Mouse (Mus musculus): Measurements from ENCODE around the gene Cd72.

Cd72 gene

DNA sequence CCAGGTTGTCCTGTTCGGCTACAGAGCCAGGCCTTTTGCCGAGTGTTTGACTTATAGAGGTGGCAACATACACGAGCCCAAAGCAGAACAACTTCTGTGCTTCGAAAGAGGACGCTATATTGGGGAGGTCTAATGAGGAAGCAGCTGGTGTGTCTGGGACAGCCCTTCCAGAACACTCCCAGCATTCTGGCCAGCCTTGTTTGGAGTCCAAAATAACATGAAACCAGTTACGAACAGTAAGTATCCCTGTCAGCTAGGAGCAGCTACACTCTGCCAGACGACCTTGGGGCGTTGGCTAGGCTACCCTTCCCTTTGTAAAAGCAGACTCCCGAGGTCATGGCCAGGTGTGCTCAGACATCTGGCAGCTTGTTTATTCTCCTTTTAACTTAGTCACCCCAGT lies 52.2 kb downstream of the Cd72 start:
- no peak for DNase-seq (ENCODE audit: low read depth)

DNA sequence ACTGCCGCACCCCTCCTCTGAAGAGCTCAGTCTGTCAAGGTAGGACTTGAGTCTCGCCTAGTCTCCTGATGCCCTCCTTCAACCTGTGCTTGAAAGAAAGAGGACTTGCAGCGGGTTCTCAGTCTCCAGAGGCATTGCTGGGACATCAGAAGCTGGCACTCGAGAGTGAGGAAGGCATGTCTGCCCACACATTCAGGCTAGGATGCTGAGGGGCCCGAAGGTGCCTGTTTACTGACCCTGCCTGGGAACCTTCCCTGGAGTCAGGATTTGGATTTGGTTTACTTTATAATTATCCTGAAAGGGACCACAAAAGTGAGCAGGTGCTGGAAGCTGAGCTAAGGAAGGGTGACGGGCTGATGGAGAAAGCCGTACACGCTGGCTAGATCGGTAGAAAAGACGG lies 52.9 kb downstream of the Cd72 start:
- no peak for DNase-seq (ENCODE audit: low read depth)

DNA sequence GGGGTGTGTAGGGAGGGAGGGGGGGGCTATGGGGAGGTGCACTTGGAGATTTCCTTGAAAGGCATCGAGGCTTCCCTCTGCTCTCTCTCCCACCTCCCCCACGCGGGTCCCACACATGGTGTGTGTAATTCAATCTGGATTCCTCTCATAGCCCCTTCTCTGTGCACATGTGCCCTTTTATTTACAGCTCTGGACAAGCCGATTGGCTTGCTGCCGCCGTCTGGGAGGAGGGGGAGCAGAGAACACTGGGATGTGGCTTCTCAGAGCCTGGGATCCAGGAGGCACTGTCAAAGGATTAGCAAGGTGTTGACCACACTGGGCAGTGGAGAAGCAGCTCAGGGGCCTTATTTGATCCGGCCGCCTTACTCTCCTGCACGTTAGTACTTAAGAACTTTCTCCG lies 53.5 kb downstream of the Cd72 start:
- DNase-seq (ENCODE audit: low read depth): no peak

DNA sequence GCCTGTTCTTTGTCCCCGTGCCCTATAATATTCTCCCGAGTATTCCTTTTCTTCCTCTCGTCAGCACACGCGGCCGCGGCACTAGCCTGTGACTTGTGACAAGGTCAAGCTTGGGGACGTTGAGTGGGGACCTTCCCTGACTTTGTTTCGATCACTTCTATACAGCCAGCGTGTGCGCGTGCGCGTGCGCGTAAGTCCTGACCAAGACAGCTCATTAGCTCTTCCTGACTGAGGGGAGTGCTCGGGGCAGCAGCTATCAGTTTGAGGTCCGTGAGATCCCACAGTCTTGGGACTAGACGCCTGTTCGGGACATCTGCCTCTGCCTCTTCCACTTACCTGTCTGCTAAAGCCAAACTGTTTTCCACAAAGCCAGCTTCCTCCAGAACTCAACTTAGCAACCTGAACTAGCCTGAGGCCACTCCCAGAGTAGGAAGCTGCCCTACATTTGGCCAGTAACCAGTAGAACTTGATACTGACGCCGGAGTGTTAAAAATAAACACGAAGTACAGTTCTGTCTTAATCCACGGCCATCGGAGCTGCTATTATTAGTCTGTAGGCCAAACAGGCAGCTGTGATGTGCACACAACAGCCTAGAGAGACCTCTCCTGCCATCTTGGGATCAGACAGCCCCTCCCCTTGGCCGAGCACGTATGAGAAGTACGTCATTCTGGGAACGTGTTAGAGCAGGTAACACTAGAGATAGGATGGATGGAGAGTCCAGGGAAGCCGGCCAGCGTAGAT lies 54.9 kb downstream of the Cd72 start:
- no peak for DNase-seq (ENCODE audit: low read depth)

DNA sequence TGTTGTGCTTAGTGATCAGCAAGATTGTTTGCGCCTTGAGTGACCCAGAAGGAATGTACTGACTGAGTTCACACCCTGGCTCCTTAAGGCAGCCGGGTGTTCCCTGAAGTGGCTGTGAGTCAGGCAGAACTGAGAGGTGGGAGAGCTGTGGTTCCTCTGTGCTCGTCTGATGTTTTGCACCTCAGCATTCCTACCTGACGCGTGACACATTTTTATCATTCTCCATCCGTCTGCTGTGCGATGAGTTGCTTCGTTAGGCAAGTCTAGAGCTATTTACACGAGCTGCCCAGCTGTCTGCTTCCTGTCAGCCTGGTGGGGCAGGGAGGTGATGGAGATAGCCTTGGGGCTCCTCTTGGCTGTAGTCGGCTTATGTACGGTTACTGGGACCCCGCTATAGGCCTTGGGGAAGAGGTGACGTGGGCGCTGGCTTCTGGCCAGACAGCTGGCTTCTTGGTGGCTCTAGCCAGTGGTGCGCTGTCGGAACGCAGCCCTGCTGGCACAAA lies 55.5 kb downstream of the Cd72 start:
- DNase-seq (ENCODE audit: low read depth): no peak

DNA sequence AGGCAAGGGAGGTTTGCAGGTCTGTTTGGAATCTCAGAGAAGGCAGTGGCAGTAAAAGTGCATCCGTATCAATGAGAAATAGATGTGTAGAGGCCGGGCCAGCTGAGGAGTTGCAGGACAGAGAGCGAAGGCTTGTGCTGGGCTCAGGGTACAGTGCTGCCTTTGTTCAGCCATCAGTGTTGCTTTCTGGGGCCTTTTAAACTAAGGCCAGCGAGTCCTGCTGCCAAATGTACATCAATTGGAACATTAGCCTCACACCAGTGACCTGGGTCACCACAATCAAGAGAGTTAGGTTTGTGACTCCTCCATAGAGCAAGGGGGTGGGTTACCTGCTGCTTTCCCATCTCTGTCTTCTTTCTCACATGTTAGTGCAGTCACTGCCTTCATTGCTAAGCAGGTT lies 56.4 kb downstream of the Cd72 start:
- DNase-seq (ENCODE audit: low read depth): no peak

Measured in NIH3T3 (cell line).